Mouse (Mus musculus) neural tube, embryonic 12.5 days (tissue): Measurements from ENCODE around the gene Fgfrl1. TPM values are rescaled to one million over a fixed set of nuclear protein-coding genes. Genes with fewer than 3 reads are reported as not detected.
A peak's percentile ranks its signal among the peaks of the same experiment; 100 is the strongest.

Experiments
- ATAC-seq: fragments of 200-750 bp; cut with Nextera tagmentation; 2 replicates; pipeline ENCODE4 v1.8.0; 2017; ENCODE audit warnings: low read depth, mild to moderate bottlenecking, moderate TSS enrichment, moderate library complexity; ENCODE audit not compliant: low FRiP score
- H3K27ac ChIP-seq: fragments of 300-500 bp; sonication (generic); 2 replicates; pipeline ENCODE4 v1.5.1; 2016
- H3K27me3 ChIP-seq: fragments of 300-500 bp; sonication (generic); replicated peaks from 2 replicates; pipeline ENCODE4 v1.6.1; 2016; ENCODE audit warnings: mild to moderate bottlenecking
- H3K36me3 ChIP-seq: fragments of 300-500 bp; sonication (generic); 2 replicates; pipeline ENCODE4 v1.6.1; 2016; ENCODE audit warnings: mild to moderate bottlenecking
- H3K4me1 ChIP-seq: fragments of 300-500 bp; sonication (generic); 2 replicates; pipeline ENCODE4 v1.6.1; 2016
- H3K4me2 ChIP-seq: fragments of 300-500 bp; sonication (generic); replicated peaks from 2 replicates; pipeline ENCODE4 v1.6.1; 2016; ENCODE audit warnings: mild to moderate bottlenecking
- H3K4me3 ChIP-seq: fragments of 300-500 bp; sonication (generic); 2 replicates; pipeline ENCODE4 v1.5.1; 2016
- H3K9ac ChIP-seq: fragments of 300-500 bp; sonication (generic); 2 replicates; pipeline ENCODE4 v1.6.1; 2016; ENCODE audit warnings: mild to moderate bottlenecking
- H3K9me3 ChIP-seq: fragments of 300-500 bp; sonication (generic); 2 replicates; pipeline ENCODE4 v1.6.1; 2016; ENCODE audit warnings: mild to moderate bottlenecking
- WGBS: fragments of 180-500 bp; shearing (Covaris S2); methylation state at CpG from one replicate; pipeline ENCODE4 v1.1.7; 2016; 5-methylcytosine and 5-hydroxymethylcytosine counted together
- polyA plus RNA-seq: library from polyadenylated mRNA; unstranded; fragments of >200 nt; fragmentation: Nextera tagmentation; extraction: Ambion mirVana; gene quantifications from 2 replicates; pipeline ENCODE4 v1.2.1, GENCODE M21; 2016

The Fgfrl1 gene
- polyA plus RNA-seq, 1 experiment from 2014 or later: 19.1 TPM

DNA sequence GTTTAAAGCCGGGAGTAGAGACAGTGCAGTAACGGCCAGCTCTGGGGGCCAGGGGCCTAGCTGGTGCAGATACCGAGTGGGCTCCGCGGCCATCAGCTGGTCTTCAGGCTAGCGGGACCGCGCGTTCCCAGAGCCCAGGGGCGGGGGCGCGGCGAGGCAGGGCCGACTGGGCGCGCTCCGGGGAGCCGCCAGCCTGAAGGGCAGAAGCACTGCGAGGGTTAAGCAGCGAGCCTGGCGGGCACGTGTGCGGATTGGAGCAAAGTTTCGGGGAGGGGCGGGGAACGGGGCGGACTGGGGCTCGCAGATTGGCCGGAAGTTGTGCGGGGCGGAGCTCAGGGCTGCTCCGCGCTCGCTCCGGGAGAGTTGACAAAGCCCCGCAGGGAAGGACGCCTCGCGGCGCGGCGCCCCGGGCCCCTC, 1.7 kb downstream of the Fgfrl1 start:
- WGBS: under 1% methylated on average over 43 of the region's 43 CpGs
- Histone ChIP-seq H3K4me1 (peaks cover 49% of the 10 kb centered on the region), H3K36me3 (no peaks in the 10 kb centered on the region), H3K9ac (peak overlapping the region; percentile 75), H3K27ac (no peak overlapping the region), H3K27me3 (peaks cover 10% of the 10 kb centered on the region), H3K4me3 (peak overlapping the region; percentile 88), H3K4me2 (peak overlapping the region; percentile 96), H3K9me3 (no peaks in the 10 kb centered on the region)
- ATAC-seq: peak; percentile 91

DNA sequence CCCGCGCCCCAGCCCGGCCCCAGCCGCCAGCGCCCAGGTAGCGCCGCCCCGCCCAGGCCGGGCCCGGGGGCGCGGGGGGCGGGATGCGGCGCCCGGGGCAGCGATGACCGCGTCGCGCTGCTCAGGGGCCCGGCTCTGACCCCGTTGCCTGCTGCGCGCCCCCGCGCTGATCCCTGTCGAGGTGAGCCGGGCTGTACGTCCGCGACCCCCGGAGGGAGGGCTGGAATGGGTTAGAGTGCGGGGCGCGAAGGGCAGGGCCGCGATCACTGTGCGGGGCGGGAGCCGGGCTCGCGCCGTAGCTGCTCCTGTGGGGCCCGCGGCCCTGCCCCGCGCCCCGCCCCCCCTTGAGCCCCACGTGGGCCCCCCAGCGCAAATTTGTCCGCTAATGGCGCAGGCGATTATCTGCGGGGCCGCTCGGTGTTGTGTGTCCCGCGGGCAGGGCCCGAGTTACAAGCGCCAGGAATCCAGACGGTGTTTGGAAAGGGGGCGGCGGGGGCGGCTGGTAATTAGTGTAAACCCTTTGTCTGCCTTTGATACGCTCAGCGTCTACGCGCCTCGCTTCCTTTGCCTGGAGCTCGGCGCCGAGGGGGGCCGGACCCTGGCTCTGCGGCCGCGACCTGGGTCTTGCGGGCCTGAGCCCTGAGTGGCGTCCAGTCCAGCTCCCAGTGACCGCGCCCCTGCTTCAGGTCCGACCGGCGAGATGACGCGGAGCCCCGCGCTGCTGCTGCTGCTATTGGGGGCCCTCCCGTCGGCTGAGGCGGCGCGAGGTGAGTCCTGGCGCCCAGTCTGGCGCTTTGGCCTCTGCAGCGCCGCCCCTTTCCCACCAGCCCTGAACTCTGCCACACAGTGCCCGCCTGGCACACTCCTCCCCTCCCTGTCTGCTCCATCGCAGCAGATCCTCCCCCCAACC, 2.4 kb downstream of the Fgfrl1 start:
- Histone ChIP-seq H3K27ac (no peak overlapping the region; the same call in 1 of the 2 replicates), H3K27me3 (peaks cover 10% of the 10 kb centered on the region), H3K36me3 (no peaks in the 10 kb centered on the region), H3K4me2 (peak overlapping the region; percentile 96), H3K4me1 (peaks cover 52% of the 10 kb centered on the region), H3K4me3 (peak overlapping the region; percentile 88), H3K9me3 (no peaks in the 10 kb centered on the region), H3K9ac (peak overlapping the region; percentile 75)
- WGBS: 1% methylated on average over 94 of the region's 99 CpGs
- peak; percentile 62 for ATAC-seq

DNA sequence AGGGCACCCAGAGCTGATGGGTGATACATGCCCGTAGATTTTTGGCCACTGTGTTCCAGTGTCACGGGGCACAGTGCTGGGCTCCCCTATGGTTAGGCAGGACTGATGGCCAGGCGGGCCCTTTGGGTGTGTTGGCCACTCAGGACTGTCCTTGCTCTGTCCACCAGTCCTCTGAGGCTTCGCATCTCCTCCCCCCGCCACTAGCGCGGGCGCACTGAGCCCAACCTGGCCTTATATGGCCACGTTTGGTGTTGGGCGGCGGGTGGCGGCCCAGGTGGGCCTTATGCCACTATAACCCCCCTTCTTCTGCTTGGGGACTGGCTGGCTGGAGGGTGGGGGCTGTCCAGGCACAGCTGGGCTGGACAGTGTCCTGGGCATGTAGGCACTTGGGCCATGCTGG, 3.7 kb downstream of the Fgfrl1 start:
- Histone ChIP-seq H3K4me1 (peaks cover 59% of the 10 kb centered on the region), H3K27me3 (peaks cover 10% of the 10 kb centered on the region), H3K4me3 (no peak overlapping the region), H3K4me2 (peak overlapping the region; percentile 96; the same call in 1 of the 2 replicates), H3K9ac (no peak overlapping the region), H3K36me3 (no peaks in the 10 kb centered on the region), H3K27ac (no peak overlapping the region), H3K9me3 (no peaks in the 10 kb centered on the region)
- 94% methylated on average over 12 of the region's 12 CpGs for WGBS
- no peak for ATAC-seq

DNA sequence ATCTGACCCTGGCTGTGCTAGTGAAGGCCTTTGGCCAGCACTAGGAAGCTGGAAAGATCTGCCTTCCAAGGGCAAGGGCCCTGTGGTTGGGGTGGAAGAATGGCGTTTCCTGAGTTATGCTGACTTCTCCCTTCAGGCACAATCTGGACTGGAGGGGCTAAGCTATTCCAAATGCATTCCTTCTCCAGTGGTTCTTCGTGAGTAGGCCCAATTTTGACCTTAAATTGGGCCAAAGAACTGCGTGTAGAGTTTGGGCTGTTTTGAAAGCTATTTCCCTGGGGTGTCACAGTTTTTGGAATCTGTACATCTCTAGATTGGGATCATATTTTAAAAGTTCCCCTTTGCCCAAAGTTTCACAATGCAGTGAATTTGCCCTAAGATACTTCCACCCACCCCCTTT, 4.4 kb downstream of the Fgfrl1 start:
- no peak overlapping the region for H3K4me3 ChIP-seq
- no peak for ATAC-seq
- peaks cover 10% of the 10 kb centered on the region for H3K27me3 ChIP-seq
- H3K4me1 ChIP-seq: peaks cover 59% of the 10 kb centered on the region
- WGBS: 78% methylated on average over 3 of the region's 3 CpGs
- H3K4me2 ChIP-seq: peak overlapping the region; percentile 36
- H3K27ac ChIP-seq: no peak overlapping the region
- no peak overlapping the region for H3K9ac ChIP-seq
- H3K36me3 ChIP-seq: no peaks in the 10 kb centered on the region
- no peaks in the 10 kb centered on the region for H3K9me3 ChIP-seq

GRCm38 (mm10) chr5:108697341-108697753, 5.2 kb downstream of the Fgfrl1 start:
- H3K9me3 ChIP-seq: no peaks in the 10 kb centered on the region
- H3K4me1 ChIP-seq: peaks cover 59% of the 10 kb centered on the region
- no peak overlapping the region for H3K9ac ChIP-seq
- H3K27me3 ChIP-seq: peaks cover 10% of the 10 kb centered on the region
- H3K4me3 ChIP-seq: no peak overlapping the region
- 3% methylated on average over 4 of the region's 4 CpGs for WGBS
- H3K36me3 ChIP-seq: no peaks in the 10 kb centered on the region
- H3K27ac ChIP-seq: peak overlapping the region; percentile 32; the same call in 1 of the 2 replicates
- H3K4me2 ChIP-seq: peak overlapping the region; percentile 36
- peak; percentile 28 for ATAC-seq

DNA sequence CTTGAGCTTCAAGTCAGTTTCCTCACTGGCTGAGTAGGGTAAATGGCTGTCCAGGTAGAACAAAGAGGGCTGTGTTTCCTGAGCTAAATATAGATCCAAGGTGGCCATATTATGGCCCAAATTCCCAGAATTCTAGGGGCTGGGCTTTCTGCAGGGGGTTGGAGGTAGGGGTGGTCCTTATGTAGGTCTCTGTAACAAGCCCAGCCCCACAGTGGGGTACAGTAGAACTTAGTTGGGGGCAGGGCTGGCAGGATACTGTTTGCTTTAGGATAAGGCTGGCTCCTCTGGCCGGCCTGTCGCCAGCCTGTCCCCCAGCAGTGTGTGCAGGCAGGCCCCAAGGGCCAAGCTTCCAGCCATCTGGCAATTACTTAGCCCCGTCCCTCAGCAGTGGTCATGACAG, 8.2 kb downstream of the Fgfrl1 start:
- Histone ChIP-seq H3K9ac (no peak overlapping the region), H3K36me3 (peaks cover 9% of the 10 kb centered on the region), H3K9me3 (no peaks in the 10 kb centered on the region), H3K4me1 (peaks cover 43% of the 10 kb centered on the region), H3K4me2 (no peak overlapping the region), H3K4me3 (no peak overlapping the region), H3K27me3 (no peaks in the 10 kb centered on the region), H3K27ac (no peak overlapping the region)
- ATAC-seq: no peak
- WGBS: 57% methylated on average over 3 of the region's 3 CpGs

DNA sequence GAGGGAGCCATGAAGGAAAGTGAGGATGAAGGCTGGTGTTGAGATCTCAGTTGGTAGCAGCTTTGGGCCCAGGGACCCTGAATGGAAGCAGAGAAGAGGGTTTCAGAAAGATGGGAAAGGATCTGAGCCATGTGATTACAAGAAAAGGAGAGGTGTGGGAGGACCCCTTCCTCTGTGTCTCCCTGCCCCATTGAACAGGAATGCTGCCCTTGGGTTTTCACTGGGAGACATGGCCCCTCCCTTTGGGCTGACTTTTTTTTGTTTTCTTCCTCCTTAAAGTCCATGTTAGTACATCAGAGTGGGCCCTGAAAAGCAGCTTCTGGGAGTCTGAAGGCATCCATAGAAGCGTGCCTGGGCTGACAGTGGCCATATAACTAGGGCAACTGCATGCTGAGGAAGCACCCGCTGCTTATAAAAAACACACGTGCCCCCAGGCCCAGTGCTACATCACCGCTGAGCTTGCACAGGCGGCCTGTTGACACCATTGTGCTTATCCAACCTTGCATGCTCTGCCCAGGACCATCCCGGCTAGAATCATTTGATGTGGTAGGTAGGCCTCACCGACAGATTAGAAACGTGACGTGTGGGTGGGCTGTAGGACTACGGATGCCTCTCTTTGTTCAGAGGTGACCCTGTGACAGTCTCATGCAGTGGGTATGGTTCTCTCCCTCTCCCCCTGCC, 9.3 kb downstream of the Fgfrl1 start:
- H3K4me2 ChIP-seq: no peak overlapping the region
- 79% methylated on average over 10 of the region's 10 CpGs for WGBS
- ATAC-seq: no peak
- no peak overlapping the region for H3K4me3 ChIP-seq
- no peak overlapping the region for H3K27ac ChIP-seq
- no peak overlapping the region for H3K9ac ChIP-seq
- peaks cover 20% of the 10 kb centered on the region for H3K36me3 ChIP-seq
- no peaks in the 10 kb centered on the region for H3K27me3 ChIP-seq
- H3K9me3 ChIP-seq: no peaks in the 10 kb centered on the region
- H3K4me1 ChIP-seq: peaks cover 32% of the 10 kb centered on the region

- no peak overlapping the region for H3K9ac ChIP-seq
- H3K4me2 ChIP-seq: no peak overlapping the region
- peaks cover 9% of the 10 kb centered on the region for H3K4me1 ChIP-seq
- ATAC-seq: no peak
- no peak overlapping the region for H3K27ac ChIP-seq
- no peaks in the 10 kb centered on the region for H3K9me3 ChIP-seq
- no peak overlapping the region for H3K4me3 ChIP-seq
- no peaks in the 10 kb centered on the region for H3K27me3 ChIP-seq
- peaks cover 22% of the 10 kb centered on the region for H3K36me3 ChIP-seq
- WGBS: 84% methylated on average over 12 of the region's 12 CpGs
These were observed 11.8 kb downstream of the Fgfrl1 start for GRCm38 (mm10) chr5:108703754-108704626.

- Histone ChIP-seq H3K9ac (no peak overlapping the region), H3K27ac (no peak overlapping the region), H3K27me3 (no peaks in the 10 kb centered on the region), H3K4me3 (no peak overlapping the region), H3K4me1 (no peaks in the 10 kb centered on the region), H3K4me2 (no peak overlapping the region), H3K9me3 (no peaks in the 10 kb centered on the region), H3K36me3 (peaks cover 22% of the 10 kb centered on the region)
- ATAC-seq: no peak
- 88% methylated on average over 2 of the region's 2 CpGs for WGBS
These were observed 15.6 kb downstream of the Fgfrl1 start for GRCm38 (mm10) chr5:108707758-108708157.

- no peak overlapping the region for H3K27ac ChIP-seq
- H3K9ac ChIP-seq: no peak overlapping the region
- H3K36me3 ChIP-seq: peaks cover 22% of the 10 kb centered on the region
- 95% methylated on average over 1 of the region's 1 CpGs for WGBS
- H3K4me2 ChIP-seq: no peak overlapping the region
- no peak for ATAC-seq
- no peak overlapping the region for H3K4me3 ChIP-seq
- H3K9me3 ChIP-seq: no peaks in the 10 kb centered on the region
- H3K27me3 ChIP-seq: no peaks in the 10 kb centered on the region
- H3K4me1 ChIP-seq: no peaks in the 10 kb centered on the region
These were observed 16.2 kb downstream of the Fgfrl1 start for GRCm38 (mm10) chr5:108708419-108708818.

GRCm38 (mm10) chr5:108708981-108709731, 17.0 kb downstream of the Fgfrl1 start:
- H3K4me2 ChIP-seq: no peak overlapping the region
- peaks cover 3% of the 10 kb centered on the region; the same call in 1 of the 2 replicates for H3K4me1 ChIP-seq
- ATAC-seq: 0 out of 2 replicates have a peak, but pooled peaks have one; percentile 12
- WGBS: 65% methylated on average over 6 of the region's 6 CpGs
- no peaks in the 10 kb centered on the region for H3K27me3 ChIP-seq
- H3K36me3 ChIP-seq: peaks cover 22% of the 10 kb centered on the region
- H3K9me3 ChIP-seq: no peaks in the 10 kb centered on the region
- no peak overlapping the region for H3K4me3 ChIP-seq
- no peak overlapping the region for H3K27ac ChIP-seq
- H3K9ac ChIP-seq: no peak overlapping the region
